Mouse (Mus musculus): Measurements from ENCODE around the gene Slc32a1.
A peak's percentile ranks its signal among the peaks of the same experiment; 100 is the strongest.

Slc32a1 gene

GRCm38 (mm10) chr2:158610488-158611325 lies at the start of gene Slc32a1:
Gene Slc32a1, plus strand, starts transcription at chr2:158610767.
- DNase-seq: no peak

- DNase-seq: no peak
Measured at GRCm38 (mm10) chr2:158560801-158561200, 49.8 kb upstream of the Slc32a1 start.

GRCm38 (mm10) chr2:158561371-158562144 lies 49.0 kb upstream of the Slc32a1 start:
- no peak for DNase-seq

DNA sequence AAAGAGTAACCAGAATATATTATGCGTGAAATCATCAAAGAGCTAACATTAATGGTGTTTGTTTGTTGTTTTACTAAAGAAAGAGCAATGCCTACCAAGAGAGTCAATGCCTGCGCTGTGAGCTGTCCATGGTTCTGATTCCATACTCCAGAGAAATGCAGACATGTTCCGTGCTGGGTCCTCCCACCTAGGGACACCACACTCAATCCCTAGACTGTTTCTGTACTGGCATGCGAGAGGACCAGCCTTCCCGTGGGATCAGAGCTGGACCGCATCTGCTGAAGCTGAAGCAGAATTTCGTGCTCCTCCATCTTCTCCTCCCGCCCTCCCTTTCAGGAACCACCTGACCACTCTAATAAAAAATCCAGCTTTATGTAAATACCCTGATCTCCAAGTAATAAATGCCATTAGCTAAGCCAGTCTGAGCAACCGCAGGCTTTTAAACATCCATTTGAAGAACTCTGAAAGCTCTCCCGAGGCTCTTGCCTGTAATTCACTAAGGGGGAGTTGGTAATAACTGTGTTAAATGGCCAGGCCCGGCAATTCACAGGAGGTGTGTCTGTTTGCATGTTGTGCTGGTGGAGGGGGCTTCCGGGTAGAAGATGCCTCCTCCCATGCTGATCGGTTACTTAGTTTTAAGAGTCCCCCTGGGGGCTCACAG lies 40.0 kb upstream of the Slc32a1 start:
- DNase-seq: peak; percentile 45

GRCm38 (mm10) chr2:158579979-158580378 lies 30.6 kb upstream of the Slc32a1 start:
- no peak for DNase-seq

DNA sequence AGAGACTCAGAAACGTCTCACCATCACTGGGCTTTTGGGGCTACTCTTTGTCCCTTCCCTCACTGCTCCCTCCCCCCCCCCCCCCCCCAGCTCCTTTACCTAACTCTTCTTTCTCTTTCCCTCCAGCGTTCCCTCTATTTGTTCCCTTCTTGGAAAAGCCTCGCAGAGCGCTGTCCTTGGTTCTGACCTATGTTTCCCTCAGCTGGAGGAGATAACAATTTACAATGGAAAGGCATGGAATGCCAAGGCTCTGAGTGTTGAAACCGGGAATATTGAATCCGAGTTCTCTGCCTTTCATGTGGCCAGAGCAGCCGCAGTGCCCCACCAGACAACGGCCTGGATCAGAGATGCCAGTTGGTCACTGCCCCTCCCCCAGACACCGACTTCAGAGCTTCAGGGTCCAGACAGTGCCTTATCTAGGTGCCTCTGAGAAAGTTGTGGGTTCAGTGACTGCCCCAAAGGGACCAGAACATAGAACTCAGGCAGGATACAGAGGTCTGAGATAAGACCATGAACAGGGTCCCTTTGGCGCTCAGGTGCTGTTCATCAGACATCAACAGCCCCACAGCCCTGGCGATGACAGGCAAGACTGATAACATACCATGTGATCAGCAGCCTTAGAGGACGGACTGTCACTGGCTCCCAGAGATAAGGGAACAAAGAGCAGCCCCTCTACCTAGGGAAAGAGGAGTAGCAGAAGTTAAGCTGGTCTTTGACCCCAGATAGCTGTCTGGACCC lies 25.8 kb upstream of the Slc32a1 start:
- peak; percentile 21 for DNase-seq

DNA sequence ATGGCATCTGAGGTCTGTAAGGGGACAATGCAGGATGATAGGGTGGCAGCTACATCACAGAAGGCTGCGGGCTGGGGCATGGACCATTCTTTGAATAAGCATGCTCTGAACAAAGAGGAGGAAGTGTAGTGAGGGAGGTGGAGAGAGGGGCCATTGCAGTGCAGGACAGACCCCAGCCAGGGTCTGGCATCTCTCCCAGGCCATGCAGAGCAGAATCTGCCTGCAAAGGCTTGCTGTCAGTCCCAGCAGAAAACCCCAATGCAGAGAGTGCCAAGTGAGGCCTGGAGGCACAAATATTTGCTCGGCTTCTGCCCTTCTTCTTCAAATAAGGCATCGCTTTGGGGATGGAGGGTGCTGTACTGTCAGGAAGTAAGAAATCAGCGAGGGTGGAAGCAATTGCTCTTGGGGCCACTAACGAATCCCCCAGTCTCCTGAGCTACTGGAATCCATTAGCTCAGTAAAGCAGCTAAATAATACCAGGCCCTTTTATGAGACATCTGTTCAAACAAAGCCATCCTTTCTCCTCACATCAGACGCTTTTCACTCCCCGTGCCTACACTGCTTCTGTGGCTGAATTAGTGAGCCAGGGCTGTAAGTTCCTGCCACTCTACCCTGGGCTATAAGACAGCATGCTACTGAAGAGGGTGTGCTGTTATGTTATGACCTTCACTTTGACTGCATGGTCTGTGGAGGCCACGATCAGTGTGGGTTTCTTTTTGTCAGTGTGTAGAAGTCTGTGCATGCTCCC lies 21.9 kb upstream of the Slc32a1 start:
- no peak for DNase-seq

GRCm38 (mm10) chr2:158590495-158590894 lies 20.1 kb upstream of the Slc32a1 start:
- no peak for DNase-seq

DNA sequence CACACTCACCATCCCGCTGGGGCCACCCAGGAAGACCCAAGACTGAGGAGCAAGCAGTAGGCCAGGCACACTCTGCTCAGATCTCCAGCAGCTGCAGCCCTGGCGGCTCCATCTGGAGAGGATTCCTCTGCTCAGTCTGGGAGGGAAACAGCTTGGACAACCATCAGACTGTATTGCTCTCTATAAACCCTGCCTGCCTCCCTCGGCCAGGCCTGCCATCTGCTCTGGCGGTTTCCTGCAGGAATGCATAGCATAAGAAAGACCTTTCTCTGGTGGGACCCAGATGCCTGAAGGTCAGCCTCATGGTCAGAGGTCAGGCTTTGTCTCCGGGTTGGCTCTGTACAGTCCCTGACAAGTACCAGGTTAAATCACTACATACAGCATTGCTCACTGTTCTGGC lies 19.3 kb upstream of the Slc32a1 start:
- no peak for DNase-seq

DNA sequence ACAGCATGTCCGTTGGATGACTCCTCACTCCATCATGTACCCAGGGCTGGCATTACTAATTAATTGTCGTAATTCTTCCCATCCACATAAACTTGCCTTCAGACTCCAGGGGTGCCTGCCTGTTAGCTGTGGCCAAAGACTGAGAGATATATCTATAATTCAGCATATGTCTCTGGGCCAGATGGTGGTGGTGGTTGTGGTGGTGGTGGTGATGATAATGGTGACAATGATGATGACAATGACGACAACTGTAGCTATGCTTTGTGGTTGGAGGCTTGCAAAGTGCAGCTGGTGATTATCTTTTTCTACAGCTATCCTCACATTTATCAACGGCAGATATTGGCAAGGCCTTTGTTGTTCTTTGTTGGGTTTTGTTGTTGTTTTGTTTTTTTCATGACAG lies 17.2 kb upstream of the Slc32a1 start:
- DNase-seq: no peak

DNA sequence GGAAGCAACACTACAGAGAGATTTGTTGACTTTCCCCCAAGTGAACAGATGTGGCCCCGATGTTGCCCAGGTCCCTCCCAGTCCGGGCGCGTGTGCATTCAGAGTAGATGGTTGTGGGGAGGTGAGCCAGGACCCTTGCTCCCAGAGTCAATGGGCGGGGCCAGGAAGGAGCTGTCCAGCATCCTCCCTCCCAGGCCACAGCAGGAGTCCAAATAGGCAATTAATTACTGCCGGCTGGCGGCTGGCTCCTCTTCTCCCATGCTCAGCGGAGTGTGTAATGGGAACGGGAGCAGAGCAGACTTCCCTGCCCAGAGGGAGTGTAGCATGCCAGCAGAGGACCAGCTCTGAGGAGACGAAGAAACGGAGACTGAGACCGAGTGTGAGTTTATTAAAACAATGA lies 15.5 kb upstream of the Slc32a1 start:
- peak; percentile 34 for DNase-seq

DNA sequence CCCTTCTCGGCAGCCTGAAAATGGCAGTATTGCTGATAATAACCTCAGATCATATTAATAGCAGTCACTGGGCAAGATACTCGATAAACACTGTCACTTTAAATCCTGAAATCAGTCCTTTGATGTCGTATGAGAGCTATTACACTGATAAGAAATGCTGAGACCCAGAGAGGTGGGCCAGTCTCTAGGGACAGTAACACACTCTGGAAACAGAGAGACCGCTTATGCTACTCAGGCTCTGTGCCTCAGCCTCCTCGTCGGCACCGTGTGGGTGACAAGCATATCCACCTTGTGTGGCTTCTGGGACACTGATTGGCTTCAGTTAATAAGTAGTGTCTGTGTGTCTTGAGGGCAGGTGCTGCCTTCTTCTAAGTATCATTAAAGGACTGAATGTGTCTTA lies 15.0 kb upstream of the Slc32a1 start:
- no peak for DNase-seq

DNA sequence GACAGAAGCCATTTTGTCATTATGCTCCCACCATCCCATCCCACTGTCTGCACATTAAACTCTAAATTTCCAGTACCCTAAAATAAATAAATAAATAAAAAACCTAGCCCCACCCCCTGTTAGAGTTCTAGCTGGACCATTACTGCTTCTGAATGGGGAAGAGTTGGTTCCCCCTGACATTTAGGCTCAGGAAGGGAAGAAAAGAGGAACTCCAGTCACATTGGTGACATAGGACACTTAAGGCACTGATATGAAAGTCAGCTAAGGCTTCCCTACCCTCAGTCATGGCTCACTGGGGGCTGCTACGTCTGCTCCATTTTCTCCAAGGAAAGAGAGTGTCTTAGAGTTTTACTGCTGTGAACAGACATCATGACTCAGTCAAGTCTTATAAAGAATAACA lies 13.8 kb upstream of the Slc32a1 start:
- DNase-seq: no peak

- DNase-seq: no peak
Measured at GRCm38 (mm10) chr2:158600517-158600916, 10.1 kb upstream of the Slc32a1 start.

DNA sequence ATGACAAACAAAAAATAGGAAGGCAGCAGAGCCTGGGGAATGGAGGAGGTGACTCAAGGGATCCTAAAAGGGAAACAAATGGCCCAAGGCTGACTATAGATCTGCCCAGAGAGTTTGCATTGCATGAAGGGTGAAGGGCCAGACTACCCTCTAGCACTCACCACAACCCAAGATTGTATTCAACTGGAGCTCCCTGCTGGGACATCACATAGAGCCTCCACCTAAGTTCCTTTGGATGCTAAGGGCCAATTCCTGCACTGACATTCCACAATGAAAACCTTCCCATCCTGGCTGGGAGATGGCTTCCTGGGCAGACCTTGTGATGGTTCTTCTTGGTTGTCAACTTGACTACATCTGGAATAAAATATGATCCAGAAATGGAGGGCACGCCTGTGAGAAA lies 9.2 kb upstream of the Slc32a1 start:
- DNase-seq: no peak

DNA sequence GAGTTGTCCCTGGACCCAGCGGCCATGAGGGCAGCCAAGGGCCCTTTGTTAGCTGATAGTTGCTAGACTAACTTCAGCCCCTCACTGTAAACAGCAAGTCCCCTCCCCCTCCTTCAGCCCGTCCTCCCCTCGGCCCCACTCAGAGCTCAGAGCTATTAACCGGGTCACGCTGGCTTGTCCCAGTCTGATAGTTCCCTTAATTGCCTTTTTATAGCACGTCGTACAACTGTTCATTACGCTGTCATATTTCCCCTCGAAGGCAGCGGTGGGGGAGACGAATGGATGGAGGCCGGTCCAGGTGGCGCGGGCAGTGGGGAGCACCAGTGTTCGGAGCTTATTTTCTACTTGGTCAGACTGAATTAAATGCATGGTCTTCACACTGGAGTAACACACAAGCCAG lies 7.9 kb upstream of the Slc32a1 start:
- DNase-seq: no peak

GRCm38 (mm10) chr2:158606511-158606964 lies 4.0 kb upstream of the Slc32a1 start:
- DNase-seq: no peak

DNA sequence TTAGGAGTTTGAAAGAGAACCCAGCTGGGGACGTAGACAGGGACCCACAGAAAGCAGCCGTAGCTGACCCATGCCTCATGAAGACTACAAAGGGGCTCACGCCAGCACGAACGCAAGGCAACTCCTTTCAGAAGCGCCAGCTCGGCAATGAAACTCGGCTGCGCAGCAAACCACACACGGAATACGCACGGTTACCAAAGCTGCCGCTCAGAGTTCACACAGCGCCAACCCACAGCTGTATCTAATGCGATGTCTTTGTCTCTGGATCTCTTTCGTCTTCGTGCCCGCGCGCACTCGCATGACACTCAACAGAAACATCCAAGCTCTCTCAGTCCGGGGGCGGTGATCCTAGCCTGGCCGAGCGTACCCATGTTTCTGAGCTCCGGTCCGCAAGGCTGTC lies 886 bp upstream of the Slc32a1 start:
- DNase-seq: no peak

GRCm38 (mm10) chr2:158611326-158611719 lies 756 bp downstream of the Slc32a1 start:
- DNase-seq: no peak

GRCm38 (mm10) chr2:158611726-158612670 lies 1.4 kb downstream of the Slc32a1 start:
- DNase-seq: no peak
